9 mouse cellular contexts compared by ENCODE assay signal in the genomic region with DNA sequence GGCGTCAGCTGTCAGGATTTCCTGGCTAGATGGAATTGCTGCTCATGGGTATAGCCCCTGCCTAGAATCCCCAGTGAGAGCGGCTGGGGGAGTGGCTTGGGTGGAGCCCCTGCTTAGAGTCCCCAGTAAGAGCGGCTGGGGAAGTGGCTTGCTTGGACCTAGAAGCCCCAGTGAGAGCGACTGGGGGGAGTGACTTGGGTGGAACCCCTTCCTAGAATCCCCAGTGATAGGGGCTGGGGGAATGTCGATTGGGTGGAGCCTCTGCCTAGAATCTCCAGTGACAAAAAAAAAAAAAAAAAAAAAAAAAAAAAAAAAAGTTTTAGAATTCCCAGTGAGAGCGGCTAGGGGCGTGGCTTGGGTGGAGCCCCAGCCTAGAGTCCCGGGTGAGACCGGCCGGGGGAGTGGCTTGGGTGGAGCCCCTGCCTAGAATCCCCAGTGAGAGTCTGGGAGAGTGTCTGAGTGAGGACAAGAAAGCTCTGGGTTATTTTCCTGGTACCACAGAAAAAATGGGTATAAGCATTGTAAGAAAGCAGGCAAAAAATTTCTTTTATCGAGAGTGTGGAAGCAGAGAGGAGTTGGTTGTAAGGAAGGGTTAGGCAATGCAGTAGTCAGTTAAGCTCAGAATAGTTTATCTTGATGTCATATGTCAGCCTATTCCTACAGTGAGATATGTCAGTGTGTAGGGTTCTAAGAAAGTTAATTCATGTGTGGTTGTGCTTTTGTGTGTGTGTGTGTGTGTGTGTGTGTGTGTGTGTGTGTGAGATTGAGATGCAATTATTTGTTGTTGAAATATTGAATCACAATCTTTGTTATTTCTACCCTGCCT. TPM values are rescaled to one million over a fixed set of nuclear protein-coding genes. Genes with fewer than 3 reads are reported as not detected.
DNase-seq lines count a peak whose midpoint lies in the region; ATAC-seq and TF ChIP-seq lines count a peak whose summit lies in the region.
"Had no signal": no experiment of that assay in that cellular context is flagged by ENCODE, and none has a peak within 500 bp of the region (broad histone marks: within the 10 kb centered on the region; RNA-seq: fewer than 3 reads in every experiment).

No protein-coding gene starts in this region.

- peak; percentile 67 for ATAC-seq in forebrain, embryonic 16.5 days
- ATAC-seq in midbrain, embryonic 16.5 days, result peak; percentile 45; the same call in 1 of the 2 replicates
- ATAC-seq in CD4-positive, CD25-positive, alpha-beta regulatory T cell, adult 4 months, result no peak

- peak overlapping the region; percentile 16; the same call in 1 of the 2 replicates for H3K4me2 ChIP-seq in forebrain, embryonic 16.5 days (ENCODE audit: low read length)
- H3K4me2 ChIP-seq in midbrain, embryonic 16.5 days (ENCODE audit: low read length), result no peak overlapping the region

- intact Hi-C loops in heart, postnatal 25 days (cut with DNase I), result no loop called here

- 4% methylated on average over 11 of the region's 11 CpGs for WGBS in forebrain, embryonic 16.5 days
- 2% methylated on average over 11 of the region's 11 CpGs for WGBS in midbrain, embryonic 16.5 days

- TF ChIP-seq EP300 in MEL (IDR thresholded peaks at IDR 0.05; ENCODE audit: low read depth in 1 of 2, low read length in 2 of 2), result no peak

- no peak for TF ChIP-seq POLR2A in MEL (IDR thresholded peaks at IDR 0.05; ENCODE audit: control insufficient read depth in 1 of 2, insufficient read depth in 1 of 2, low read depth in 1 of 2, low read length in 2 of 2, poor library complexity in 1 of 2)

- H3K4me3 ChIP-seq in MEL (ENCODE audit: control insufficient read depth in 1 of 2, insufficient read depth in 1 of 2, low read depth in 2 of 2, low read length in 2 of 2), result peak overlapping the region; percentile 26 to 33; a peak in 2 of 4 replicates
- no peak overlapping the region for H3K4me3 ChIP-seq in forebrain, embryonic 16.5 days (replicated peaks; ENCODE audit: low read length)
- H3K4me3 ChIP-seq in midbrain, embryonic 16.5 days (ENCODE audit: low read depth, low read length), result no peak overlapping the region

- DNase-seq in heart, adult 11 months, result peak; percentile 90
- no peak for DNase-seq in heart, postnatal 25 days (ENCODE audit: low spot score)
- peak; percentile 65 for DNase-seq in MEL (ENCODE audit: low read depth, low spot score)
- DNase-seq in kidney, postnatal 14 days, result peak; percentile 43
- DNase-seq in layer of hippocampus, adult 11-12 months (ENCODE audit: low spot score), result no peak

- no peak overlapping the region for H3K27ac ChIP-seq in MEL (ENCODE audit: control insufficient read depth, low read depth, low read length)
- H3K27ac ChIP-seq in forebrain, embryonic 16.5 days (ENCODE audit: low read length), result no peak overlapping the region
- no peak overlapping the region for H3K27ac ChIP-seq in midbrain, embryonic 16.5 days (ENCODE audit: low read length)

- TF ChIP-seq RAD21 in MEL (IDR thresholded peaks at IDR 0.05; ENCODE audit: low read depth, low read length), result no peak

- peaks cover 0 to 4% of the 10 kb centered on the region in 2 experiments; a peak in 2 of 4 replicates for H3K36me3 ChIP-seq in MEL (ENCODE audit: control insufficient read depth in 1 of 2, insufficient read depth in 2 of 2, low read length in 2 of 2)
- no peaks in the 10 kb centered on the region for H3K36me3 ChIP-seq in forebrain, embryonic 16.5 days (ENCODE audit: control insufficient read depth, insufficient read depth)
- H3K36me3 ChIP-seq in midbrain, embryonic 16.5 days (ENCODE audit: control insufficient read depth, insufficient read depth, low read length), result no peaks in the 10 kb centered on the region

- peaks cover 0 to 4% of the 10 kb centered on the region in 2 experiments; a peak in 2 of 4 replicates for H3K4me1 ChIP-seq in MEL (ENCODE audit: control insufficient read depth in 1 of 2, insufficient read depth in 2 of 2, low read length in 2 of 2)
- H3K4me1 ChIP-seq in forebrain, embryonic 16.5 days (replicated peaks; ENCODE audit: control insufficient read depth, insufficient read depth, low read length), result no peaks in the 10 kb centered on the region
- H3K4me1 ChIP-seq in midbrain, embryonic 16.5 days (ENCODE audit: control insufficient read depth, insufficient read depth, low read length), result no peaks in the 10 kb centered on the region

- no peaks in the 10 kb centered on the region; a peak in 2 of 4 replicates for H3K27me3 ChIP-seq in MEL (ENCODE audit: control insufficient read depth in 1 of 2, insufficient read depth in 2 of 2, low read length in 2 of 2)
- no peaks in the 10 kb centered on the region for H3K27me3 ChIP-seq in forebrain, embryonic 16.5 days (replicated peaks; ENCODE audit: control insufficient read depth, insufficient read depth, low read length)
- H3K27me3 ChIP-seq in midbrain, embryonic 16.5 days (ENCODE audit: control insufficient read depth, insufficient read depth, low read depth, low read length), result no peaks in the 10 kb centered on the region; the same call in 1 of the 2 replicates

- no peak for TF ChIP-seq CTCF in MEL (IDR thresholded peaks at IDR 0.05 in 2 of 3, conservative IDR thresholded peaks at IDR 0.05 in 1 of 3; ENCODE audit: control insufficient read depth in 1 of 3, insufficient read depth in 1 of 3, low read depth in 2 of 3, low read length in 3 of 3, poor library complexity in 1 of 3, severe bottlenecking in 1 of 3)

- no peaks in the 10 kb centered on the region for H3K79me2 ChIP-seq in MEL (ENCODE audit: control insufficient read depth, insufficient read depth, low read length, poor library complexity)

- H3K9me3 ChIP-seq in MEL (replicated peaks; ENCODE audit: insufficient read depth, low read length), result no peaks in the 10 kb centered on the region
- no peaks in the 10 kb centered on the region for H3K9me3 ChIP-seq in forebrain, embryonic 16.5 days (ENCODE audit: control insufficient read depth, low read length)
- no peaks in the 10 kb centered on the region for H3K9me3 ChIP-seq in midbrain, embryonic 16.5 days (replicated peaks; ENCODE audit: control insufficient read depth, low read length, poor library complexity, severe bottlenecking)

- peak overlapping the region; percentile 29; the same call in 1 of the 2 replicates for H3K9ac ChIP-seq in MEL (ENCODE audit: control insufficient read depth, low read depth, low read length, poor library complexity, severe bottlenecking)
- no peak overlapping the region for H3K9ac ChIP-seq in forebrain, embryonic 16.5 days (replicated peaks; ENCODE audit: low read depth, low read length)
- H3K9ac ChIP-seq in midbrain, embryonic 16.5 days (ENCODE audit: low read depth, low read length), result no peak overlapping the region

TF ChIP-seq in MEL, 35 proteins besides CTCF, POLR2A, EP300 and RAD21 (continues in another document):
- TF ChIP-seq POLR2AphosphoS5 (IDR thresholded peaks at IDR 0.05; ENCODE audit: borderline replicate concordance, low read depth, low read length), result no peak
- TF ChIP-seq MEF2A (IDR thresholded peaks at IDR 0.05; ENCODE audit: extremely low read depth, insufficient replicate concordance, low read depth, low read length, poor library complexity, severe bottlenecking), result no peak
- TF ChIP-seq ETS1 (IDR thresholded peaks at IDR 0.05; ENCODE audit: low read depth, low read length), result no peak
- TF ChIP-seq CHD1 (IDR thresholded peaks at IDR 0.05; ENCODE audit: low read depth, low read length), result no peak

RNA-seq across cellular contexts. Expression of a gene that starts 13.6 kb away (rescaled TPM):
- under 1 TPM; 0.28 to 0.57 TPM for total RNA-seq in heart, postnatal 25 days (2021)
- 2.0 and 2.5 TPM in 2 replicates for total RNA-seq in MEL (2012; rRNA removed)
- 1 to 10 TPM in 1 of 2 experiments, not detected in 1; 3.4 TPM for polyA plus RNA-seq in MEL (2012; ENCODE audit: insufficient read depth in 1 of 2, insufficient read length in 2 of 2, low read depth in 1 of 2, low replicate concordance in 2 of 2, missing spikeins in 1 of 2)
- polyA plus RNA-seq in forebrain, embryonic 16.5 days (2015; fragmentation: Nextera tagmentation; extraction: Ambion mirVana), result 9.8 and 10.1 TPM in 2 replicates
- polyA plus RNA-seq in midbrain, embryonic 16.5 days (2015; fragmentation: Nextera tagmentation; extraction: Ambion mirVana), result 8.8 and 9.7 TPM in 2 replicates
- 10 to 100 TPM in 1 of 2 experiments, 1 to 10 TPM in 1; 8.2 to 11.9 TPM for polyA plus RNA-seq in CD4-positive, CD25-positive, alpha-beta regulatory T cell, adult 4 months (2017; shearing (Covaris generic))

RNA-seq across cellular contexts. Expression of a gene that starts 30.8 kb away (rescaled TPM):
- not detected for total RNA-seq in heart, postnatal 25 days (2021)
- not detected in 2 replicates for total RNA-seq in MEL (2012; rRNA removed)
- polyA plus RNA-seq in MEL (2012; ENCODE audit: insufficient read depth in 1 of 2, insufficient read length in 2 of 2, low read depth in 1 of 2, low replicate concordance in 2 of 2, missing spikeins in 1 of 2), result not detected
- 0.30 TPM in 1 of 2 replicates, not detected in the other for polyA plus RNA-seq in forebrain, embryonic 16.5 days (2015; fragmentation: Nextera tagmentation; extraction: Ambion mirVana)
- 1.5 and 2.2 TPM in 2 replicates for polyA plus RNA-seq in midbrain, embryonic 16.5 days (2015; fragmentation: Nextera tagmentation; extraction: Ambion mirVana)
- under 1 TPM in 1 of 2 experiments, not detected in 1; 0.52 TPM for polyA plus RNA-seq in CD4-positive, CD25-positive, alpha-beta regulatory T cell, adult 4 months (2017; shearing (Covaris generic))
- total RNA-seq: gastrocnemius, postnatal 36 days had no signal

RNA-seq across cellular contexts. Expression of a gene that starts 31.2 kb away (rescaled TPM):
- total RNA-seq in heart, postnatal 25 days (2021), result 1 to 10 TPM; 3.2 to 3.3 TPM
- total RNA-seq in MEL (2012; rRNA removed), result 0.35 and 0.62 TPM in 2 replicates
- 1 to 10 TPM in 1 of 2 experiments, not detected in 1; 6.4 TPM for polyA plus RNA-seq in MEL (2012; ENCODE audit: insufficient read depth in 1 of 2, insufficient read length in 2 of 2, low read depth in 1 of 2, low replicate concordance in 2 of 2, missing spikeins in 1 of 2)
- polyA plus RNA-seq in forebrain, embryonic 16.5 days (2015; fragmentation: Nextera tagmentation; extraction: Ambion mirVana), result 285 and 318 TPM in 2 replicates
- 383 and 394 TPM in 2 replicates for polyA plus RNA-seq in midbrain, embryonic 16.5 days (2015; fragmentation: Nextera tagmentation; extraction: Ambion mirVana)
- polyA plus RNA-seq in CD4-positive, CD25-positive, alpha-beta regulatory T cell, adult 4 months (2017; shearing (Covaris generic)), result 1 to 10 TPM; 4.3 to 7.8 TPM

RNA-seq across cellular contexts. Expression of a gene that starts 40.4 kb away (rescaled TPM):
- total RNA-seq in heart, postnatal 25 days (2021), result 1 to 10 TPM in 1 of 2 experiments, under 1 TPM in 1; 0.96 to 2.1 TPM
- 3.2 and 3.8 TPM in 2 replicates for total RNA-seq in MEL (2012; rRNA removed)
- polyA plus RNA-seq in MEL (2012; ENCODE audit: insufficient read depth in 1 of 2, insufficient read length in 2 of 2, low read depth in 1 of 2, low replicate concordance in 2 of 2, missing spikeins in 1 of 2), result 10 to 100 TPM in 1 of 2 experiments, not detected in 1; 20.7 TPM
- 2.4 and 4.2 TPM in 2 replicates for polyA plus RNA-seq in forebrain, embryonic 16.5 days (2015; fragmentation: Nextera tagmentation; extraction: Ambion mirVana)
- polyA plus RNA-seq in midbrain, embryonic 16.5 days (2015; fragmentation: Nextera tagmentation; extraction: Ambion mirVana), result 4.2 and 5.0 TPM in 2 replicates
- polyA plus RNA-seq in CD4-positive, CD25-positive, alpha-beta regulatory T cell, adult 4 months (2017; shearing (Covaris generic)), result 100 to 1,000 TPM; 215 to 337 TPM

RNA-seq across cellular contexts. Expression of a gene that starts 59.1 kb away (rescaled TPM):
- total RNA-seq in heart, postnatal 25 days (2021), result 10 to 100 TPM; 65.1 to 75.0 TPM
- total RNA-seq in MEL (2012; rRNA removed), result 4.9 and 5.9 TPM in 2 replicates
- polyA plus RNA-seq in MEL (2012; ENCODE audit: insufficient read depth in 1 of 2, insufficient read length in 2 of 2, low read depth in 1 of 2, low replicate concordance in 2 of 2, missing spikeins in 1 of 2), result 10 to 100 TPM in 1 of 2 experiments, not detected in 1; 60.8 TPM
- 27.8 and 33.4 TPM in 2 replicates for polyA plus RNA-seq in forebrain, embryonic 16.5 days (2015; fragmentation: Nextera tagmentation; extraction: Ambion mirVana)
- 36.0 and 42.8 TPM in 2 replicates for polyA plus RNA-seq in midbrain, embryonic 16.5 days (2015; fragmentation: Nextera tagmentation; extraction: Ambion mirVana)
- polyA plus RNA-seq in CD4-positive, CD25-positive, alpha-beta regulatory T cell, adult 4 months (2017; shearing (Covaris generic)), result 1 to 10 TPM; 2.3 to 3.4 TPM

Comparison
In these comparisons a context has a peak if more than half of its experiments do, and no peak if none do; other contexts are left out.
1. DNase-seq: peak in heart, adult 11 months (single experiment), MEL (single experiment) and kidney, postnatal 14 days (single experiment); none in heart, postnatal 25 days (single experiment) and layer of hippocampus, adult 11-12 months (single experiment).
2. H3K4me3 ChIP-seq: peak in MEL (2 of 2); none in forebrain, embryonic 16.5 days (single experiment) and midbrain, embryonic 16.5 days (single experiment).
3. RNA of a gene that starts 31.2 kb away (polyA plus RNA-seq): 383 to 394 TPM in midbrain, embryonic 16.5 days and 285 to 318 TPM in forebrain, embryonic 16.5 days; 4.3 to 7.8 TPM in CD4-positive, CD25-positive, alpha-beta regulatory T cell, adult 4 months and 6.4 TPM in MEL; every median in the first group is over 10 times any median in the second.